Mouse (Mus musculus): Measurements from ENCODE around the gene Cdca5. TPM values are rescaled to one million over a fixed set of nuclear protein-coding genes. Genes with fewer than 3 reads are reported as not detected.

The Cdca5 gene
- polyA plus RNA-seq, 1 experiment from 2014 or later = not detected

Other genes starting within 250 kb of the Cdca5 start
- 5.4 TPM for gene Frmd8, start 209.7 kb upstream of the Cdca5 start, polyA plus RNA-seq (2014; fragmentation: Illumina TruSeq; extraction: RNeasy Lipid Tissue Mini Kit (QIAGEN cat#74804); ENCODE audit: low read depth, low replicate concordance)
- 3.4 TPM for gene Slc25a45, start 207.2 kb upstream of the Cdca5 start, polyA plus RNA-seq (2014; fragmentation: Illumina TruSeq; extraction: RNeasy Lipid Tissue Mini Kit (QIAGEN cat#74804); ENCODE audit: low read depth, low replicate concordance)
- gene Tigd3, start 190.8 kb upstream of the Cdca5 start, polyA plus RNA-seq (2014; fragmentation: Illumina TruSeq; extraction: RNeasy Lipid Tissue Mini Kit (QIAGEN cat#74804); ENCODE audit: low read depth, low replicate concordance) = 0.63 TPM
- gene Dpf2, start 172.0 kb upstream of the Cdca5 start, polyA plus RNA-seq (2014; fragmentation: Illumina TruSeq; extraction: RNeasy Lipid Tissue Mini Kit (QIAGEN cat#74804); ENCODE audit: low read depth, low replicate concordance) = 69.5 TPM
- gene Cdc42ep2, start 160.2 kb upstream of the Cdca5 start, polyA plus RNA-seq (2014; fragmentation: Illumina TruSeq; extraction: RNeasy Lipid Tissue Mini Kit (QIAGEN cat#74804); ENCODE audit: low read depth, low replicate concordance) = 7.8 TPM
- 15.0 TPM for gene Pola2, start 120.8 kb upstream of the Cdca5 start, polyA plus RNA-seq (2014; fragmentation: Illumina TruSeq; extraction: RNeasy Lipid Tissue Mini Kit (QIAGEN cat#74804); ENCODE audit: low read depth, low replicate concordance)
- not detected for gene Slc22a20, start 98.8 kb upstream of the Cdca5 start, polyA plus RNA-seq (2014; fragmentation: Illumina TruSeq; extraction: RNeasy Lipid Tissue Mini Kit (QIAGEN cat#74804); ENCODE audit: low read depth, low replicate concordance)
- gene Capn1, start 69.1 kb upstream of the Cdca5 start, polyA plus RNA-seq (2014; fragmentation: Illumina TruSeq; extraction: RNeasy Lipid Tissue Mini Kit (QIAGEN cat#74804); ENCODE audit: low read depth, low replicate concordance) = 16.4 TPM
- 20.9 TPM for gene Syvn1, start 38.4 kb upstream of the Cdca5 start, polyA plus RNA-seq (2014; fragmentation: Illumina TruSeq; extraction: RNeasy Lipid Tissue Mini Kit (QIAGEN cat#74804); ENCODE audit: low read depth, low replicate concordance)
- 46.2 TPM for gene Mrpl49, start 27.2 kb upstream of the Cdca5 start, polyA plus RNA-seq (2014; fragmentation: Illumina TruSeq; extraction: RNeasy Lipid Tissue Mini Kit (QIAGEN cat#74804); ENCODE audit: low read depth, low replicate concordance)
- gene Fau, start 27.1 kb upstream of the Cdca5 start, polyA plus RNA-seq (2014; fragmentation: Illumina TruSeq; extraction: RNeasy Lipid Tissue Mini Kit (QIAGEN cat#74804); ENCODE audit: low read depth, low replicate concordance) = 507 TPM
- gene Znhit2, start 23.8 kb upstream of the Cdca5 start, polyA plus RNA-seq (2014; fragmentation: Illumina TruSeq; extraction: RNeasy Lipid Tissue Mini Kit (QIAGEN cat#74804); ENCODE audit: low read depth, low replicate concordance) = 8.5 TPM
- 6.3 TPM for gene Tm7sf2, start 16.6 kb upstream of the Cdca5 start, polyA plus RNA-seq (2014; fragmentation: Illumina TruSeq; extraction: RNeasy Lipid Tissue Mini Kit (QIAGEN cat#74804); ENCODE audit: low read depth, low replicate concordance)
- gene Vps51, start 7.8 kb upstream of the Cdca5 start, polyA plus RNA-seq (2014; fragmentation: Illumina TruSeq; extraction: RNeasy Lipid Tissue Mini Kit (QIAGEN cat#74804); ENCODE audit: low read depth, low replicate concordance) = 20.9 TPM
- gene Tmem262, start 5.0 kb upstream of the Cdca5 start, polyA plus RNA-seq (2014; fragmentation: Illumina TruSeq; extraction: RNeasy Lipid Tissue Mini Kit (QIAGEN cat#74804); ENCODE audit: low read depth, low replicate concordance) = not detected
- gene Gm28374, start 2.7 kb upstream of the Cdca5 start, polyA plus RNA-seq (2014; fragmentation: Illumina TruSeq; extraction: RNeasy Lipid Tissue Mini Kit (QIAGEN cat#74804); ENCODE audit: low read depth, low replicate concordance) = not detected
- 21.3 TPM for gene Zfpl1, start within 50 bp of the Cdca5 start, polyA plus RNA-seq (2014; fragmentation: Illumina TruSeq; extraction: RNeasy Lipid Tissue Mini Kit (QIAGEN cat#74804); ENCODE audit: low read depth, low replicate concordance)
- not detected for gene AC131692.1, start 9.4 kb downstream of the Cdca5 start, polyA plus RNA-seq (2014; fragmentation: Illumina TruSeq; extraction: RNeasy Lipid Tissue Mini Kit (QIAGEN cat#74804); ENCODE audit: low read depth, low replicate concordance)
- not detected for gene Naaladl1, start 20.8 kb downstream of the Cdca5 start, polyA plus RNA-seq (2014; fragmentation: Illumina TruSeq; extraction: RNeasy Lipid Tissue Mini Kit (QIAGEN cat#74804); ENCODE audit: low read depth, low replicate concordance)
- 10.2 TPM for gene Sac3d1, start 33.7 kb downstream of the Cdca5 start, polyA plus RNA-seq (2014; fragmentation: Illumina TruSeq; extraction: RNeasy Lipid Tissue Mini Kit (QIAGEN cat#74804); ENCODE audit: low read depth, low replicate concordance)
- gene Snx15, start 43.3 kb downstream of the Cdca5 start, polyA plus RNA-seq (2014; fragmentation: Illumina TruSeq; extraction: RNeasy Lipid Tissue Mini Kit (QIAGEN cat#74804); ENCODE audit: low read depth, low replicate concordance) = 20.5 TPM
- gene Batf2, start 56.0 kb downstream of the Cdca5 start, polyA plus RNA-seq (2014; fragmentation: Illumina TruSeq; extraction: RNeasy Lipid Tissue Mini Kit (QIAGEN cat#74804); ENCODE audit: low read depth, low replicate concordance) = 0.92 TPM
- gene Arl2, start 56.6 kb downstream of the Cdca5 start, polyA plus RNA-seq (2014; fragmentation: Illumina TruSeq; extraction: RNeasy Lipid Tissue Mini Kit (QIAGEN cat#74804); ENCODE audit: low read depth, low replicate concordance) = 55.0 TPM
- not detected for gene Majin, start 99.4 kb downstream of the Cdca5 start, polyA plus RNA-seq (2014; fragmentation: Illumina TruSeq; extraction: RNeasy Lipid Tissue Mini Kit (QIAGEN cat#74804); ENCODE audit: low read depth, low replicate concordance)
- not detected for gene Gpha2, start 141.4 kb downstream of the Cdca5 start, polyA plus RNA-seq (2014; fragmentation: Illumina TruSeq; extraction: RNeasy Lipid Tissue Mini Kit (QIAGEN cat#74804); ENCODE audit: low read depth, low replicate concordance)
- gene Ppp2r5b, start 150.9 kb downstream of the Cdca5 start, polyA plus RNA-seq (2014; fragmentation: Illumina TruSeq; extraction: RNeasy Lipid Tissue Mini Kit (QIAGEN cat#74804); ENCODE audit: low read depth, low replicate concordance) = 33.6 TPM
- 15.8 TPM for gene Atg2a, start 156.7 kb downstream of the Cdca5 start, polyA plus RNA-seq (2014; fragmentation: Illumina TruSeq; extraction: RNeasy Lipid Tissue Mini Kit (QIAGEN cat#74804); ENCODE audit: low read depth, low replicate concordance)
- gene Ehd1, start 191.7 kb downstream of the Cdca5 start, polyA plus RNA-seq (2014; fragmentation: Illumina TruSeq; extraction: RNeasy Lipid Tissue Mini Kit (QIAGEN cat#74804); ENCODE audit: low read depth, low replicate concordance) = 57.4 TPM
- gene Cdc42bpg, start 221.5 kb downstream of the Cdca5 start, polyA plus RNA-seq (2014; fragmentation: Illumina TruSeq; extraction: RNeasy Lipid Tissue Mini Kit (QIAGEN cat#74804); ENCODE audit: low read depth, low replicate concordance) = 12.6 TPM
- gene Men1, start 250.0 kb downstream of the Cdca5 start, polyA plus RNA-seq (2014; fragmentation: Illumina TruSeq; extraction: RNeasy Lipid Tissue Mini Kit (QIAGEN cat#74804); ENCODE audit: low read depth, low replicate concordance) = 12.5 TPM

Measured in heart, adult 10 weeks (tissue).